Mouse (Mus musculus) forebrain, embryonic 13.5 days (tissue): ENCODE measurements around the gene Rassf3. TPM values are rescaled to one million over a fixed set of nuclear protein-coding genes. Genes with fewer than 3 reads are reported as not detected.
A peak's percentile ranks its signal among the peaks of the same experiment; 100 is the strongest.

Experiments used
- ATAC-seq: fragments of 200-750 bp; cut with Nextera tagmentation; 2 replicates; pipeline ENCODE4 v1.8.0; 2017
- H3K27ac ChIP-seq: fragments of 300-500 bp; sonication (generic); 2 replicates; pipeline ENCODE4 v1.5.1; 2015; ENCODE audit warnings: inconsistent platforms, mild to moderate bottlenecking, moderate library complexity
- H3K27me3 ChIP-seq: fragments of 300-500 bp; sonication (generic); 2 replicates; pipeline ENCODE4 v1.6.1; 2015; ENCODE audit warnings: mild to moderate bottlenecking, inconsistent platforms
- H3K36me3 ChIP-seq: fragments of 300-500 bp; sonication (generic); 2 replicates; pipeline ENCODE4 v1.6.1; 2015; ENCODE audit warnings: mild to moderate bottlenecking, inconsistent platforms; ENCODE audit not compliant: poor library complexity, severe bottlenecking
- H3K4me1 ChIP-seq: fragments of 300-500 bp; sonication (generic); 2 replicates; pipeline ENCODE4 v1.6.1; 2015; ENCODE audit warnings: inconsistent platforms
- H3K4me2 ChIP-seq: fragments of 300-500 bp; sonication (generic); 2 replicates; pipeline ENCODE4 v1.6.1; 2015; ENCODE audit warnings: inconsistent platforms, mild to moderate bottlenecking, moderate library complexity
- H3K4me3 ChIP-seq: fragments of 300-500 bp; sonication (generic); 2 replicates; pipeline ENCODE4 v1.5.1; 2015; ENCODE audit warnings: mild to moderate bottlenecking, inconsistent platforms
- H3K9ac ChIP-seq: fragments of 300-500 bp; sonication (generic); 2 replicates; pipeline ENCODE4 v1.6.1; 2015; ENCODE audit warnings: mild to moderate bottlenecking, inconsistent platforms
- H3K9me3 ChIP-seq: fragments of 300-500 bp; sonication (generic); replicated peaks from 2 replicates; pipeline ENCODE4 v1.6.1; 2016; ENCODE audit warnings: inconsistent platforms
- WGBS: fragments of 180-500 bp; shearing (Covaris S2); methylation state at CpG from one replicate; pipeline ENCODE4 v1.1.7; 2015; 5-methylcytosine and 5-hydroxymethylcytosine counted together
- polyA plus RNA-seq: library from polyadenylated mRNA; unstranded; fragments of >200 nt; fragmentation: Nextera tagmentation; extraction: Ambion mirVana; gene quantifications from 2 replicates; pipeline ENCODE4 v1.2.1, GENCODE M21; 2015

Rassf3 gene
- polyA plus RNA-seq, 1 experiment from 2014 or later, result 3.7 TPM

DNA sequence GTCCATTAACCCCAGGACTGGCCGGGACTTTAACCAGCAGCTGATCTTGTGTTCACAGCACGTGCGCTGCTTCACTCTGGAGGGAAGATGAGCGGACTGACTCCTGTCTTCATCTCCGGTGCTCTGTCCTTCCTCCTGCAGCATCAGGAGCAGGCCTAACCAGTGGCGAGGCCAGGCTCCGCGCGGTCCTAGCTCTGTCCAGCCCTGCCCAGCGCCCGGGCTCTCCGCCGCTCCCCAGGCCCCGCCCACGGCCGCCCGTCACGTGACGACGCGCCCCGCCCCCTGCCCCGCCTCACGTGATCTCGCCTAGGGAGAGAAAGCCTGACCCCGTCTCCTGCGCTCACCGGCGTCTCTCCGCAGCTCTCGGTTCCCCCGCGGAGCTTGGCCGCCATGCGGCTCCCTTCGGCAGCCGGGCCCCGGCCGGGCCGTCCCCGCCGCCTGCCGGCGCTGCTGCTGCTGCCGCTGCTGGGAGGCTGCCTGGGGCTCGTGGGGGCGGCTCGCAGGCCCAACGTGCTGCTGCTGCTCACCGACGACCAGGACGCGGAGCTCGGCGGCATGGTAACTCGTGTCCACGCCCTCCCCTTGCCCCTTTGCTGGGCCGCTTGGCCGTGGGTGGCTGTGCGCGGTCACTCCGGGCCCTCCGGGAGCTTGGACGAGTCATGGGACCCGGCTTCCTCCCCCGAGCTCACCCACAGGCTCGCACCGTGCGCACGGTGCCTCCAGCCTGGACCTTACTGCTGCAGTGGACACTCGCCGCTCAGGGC, 111.2 kb downstream of the Rassf3 start, which contains the start of gene Gns:
TSS of gene Gns (plus strand) at position 290 of the 764 bp plus-strand sequence.
- Histone ChIP-seq H3K27me3 (no peaks in the 10 kb centered on the region), H3K9me3 (no peaks in the 10 kb centered on the region), H3K9ac (peak within 1 kb of the TSS; percentile 93), H3K4me1 (peaks cover 26% of the 10 kb centered on the region), H3K36me3 (peaks cover 7% of the 10 kb centered on the region), H3K27ac (no peak within 1 kb of the TSS), H3K4me3 (peak within 1 kb of the TSS; percentile 94), H3K4me2 (peak within 1 kb of the TSS; percentile 90)
- ATAC-seq, result peak; percentile 97
- under 1% methylated on average over 72 of the region's 72 CpGs for WGBS

DNA sequence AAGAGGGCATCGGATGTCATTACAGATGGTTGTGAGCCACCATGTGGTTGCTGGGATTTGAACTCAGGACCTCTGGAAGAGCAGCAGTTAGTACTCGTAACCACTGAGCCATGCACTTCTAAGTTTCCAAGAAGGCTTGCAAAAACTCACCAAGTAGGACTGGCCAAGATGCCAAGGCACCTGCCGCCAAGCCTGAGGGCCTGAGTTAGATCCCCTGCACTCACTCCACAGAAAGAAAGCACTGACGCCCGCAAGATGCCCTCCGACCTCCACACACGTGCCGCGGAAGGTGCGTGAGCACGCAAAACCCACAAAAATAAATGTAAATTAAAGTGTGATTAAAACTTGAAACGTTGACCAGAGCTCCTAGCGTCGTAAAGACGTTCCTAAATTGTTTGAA, 111.8 kb downstream of the Rassf3 start:
- Histone ChIP-seq H3K4me1 (peaks cover 26% of the 10 kb centered on the region), H3K36me3 (0 out of 2 replicates have a peak, but pooled peaks cover under 1% of the 10 kb centered on the region), H3K9me3 (no peaks in the 10 kb centered on the region), H3K27me3 (no peaks in the 10 kb centered on the region), H3K27ac (no peak overlapping the region), H3K4me3 (peak overlapping the region; percentile 94), H3K9ac (peak overlapping the region; percentile 93; the same call in 1 of the 2 replicates), H3K4me2 (peak overlapping the region; percentile 90)
- 32% methylated on average over 15 of the region's 15 CpGs for WGBS
- peak; percentile 17; the same call in 1 of the 2 replicates for ATAC-seq

DNA sequence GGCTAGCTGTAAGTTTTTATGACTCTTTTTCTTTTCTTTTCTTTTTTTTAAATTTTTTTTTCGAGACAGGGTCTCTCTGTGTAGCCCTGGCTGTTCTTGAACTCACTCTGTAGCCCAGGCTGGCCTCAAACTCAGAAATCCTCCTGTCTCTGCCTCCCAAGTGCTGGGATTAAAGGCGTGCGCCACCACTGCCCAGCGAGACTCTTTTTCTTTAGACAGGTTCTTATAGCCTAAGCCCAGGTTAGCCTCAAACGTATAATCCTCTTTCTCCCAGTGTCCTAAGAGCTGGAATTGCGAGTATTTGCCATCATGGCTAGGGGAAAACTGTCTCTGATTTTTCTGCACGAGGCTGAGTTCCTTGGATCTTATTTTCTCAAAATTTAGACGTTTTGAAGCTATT, 112.9 kb downstream of the Rassf3 start:
- no peak overlapping the region for H3K4me3 ChIP-seq
- H3K4me2 ChIP-seq, result no peak overlapping the region
- no peaks in the 10 kb centered on the region for H3K27me3 ChIP-seq
- ATAC-seq, result no peak
- H3K36me3 ChIP-seq, result no peaks in the 10 kb centered on the region
- no peak overlapping the region for H3K9ac ChIP-seq
- 82% methylated on average over 8 of the region's 8 CpGs for WGBS
- peaks cover 26% of the 10 kb centered on the region for H3K4me1 ChIP-seq
- no peak overlapping the region for H3K27ac ChIP-seq
- H3K9me3 ChIP-seq, result no peaks in the 10 kb centered on the region

DNA sequence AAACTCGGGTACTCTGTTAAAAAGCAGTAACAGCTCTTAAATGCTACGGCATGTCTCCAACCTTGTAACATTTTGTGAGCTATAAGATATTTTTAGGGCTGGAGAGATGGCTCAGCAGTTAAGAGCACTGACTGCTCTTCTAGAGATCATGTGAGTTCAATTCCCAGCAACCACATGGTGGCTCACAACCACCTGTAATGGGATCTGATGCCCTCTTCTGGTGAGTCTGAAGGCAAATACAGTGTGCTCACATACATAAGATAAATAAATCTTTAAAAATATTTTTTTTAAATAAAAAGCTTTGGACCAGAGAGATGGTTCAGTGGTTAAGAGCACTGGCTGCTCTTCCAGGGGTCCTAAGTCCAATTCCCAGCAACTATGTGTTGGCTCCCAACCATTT, 115.8 kb downstream of the Rassf3 start:
- H3K27me3 ChIP-seq, result no peaks in the 10 kb centered on the region
- ATAC-seq, result no peak
- no peak overlapping the region for H3K4me2 ChIP-seq
- no peak overlapping the region for H3K27ac ChIP-seq
- H3K36me3 ChIP-seq, result no peaks in the 10 kb centered on the region
- no peak overlapping the region for H3K9ac ChIP-seq
- WGBS, result 94% methylated on average over 2 of the region's 2 CpGs
- H3K9me3 ChIP-seq, result no peaks in the 10 kb centered on the region
- peaks cover 5% of the 10 kb centered on the region; the same call in 1 of the 2 replicates for H3K4me1 ChIP-seq
- no peak overlapping the region for H3K4me3 ChIP-seq

Other genes starting within 250 kb of the Rassf3 start
- 5.0 and 6.2 TPM in 2 replicates for gene Tbc1d30, start 125.1 kb downstream of the Rassf3 start, polyA plus RNA-seq
- gene Gns, start 111.3 kb downstream of the Rassf3 start, polyA plus RNA-seq, result 25.0 and 30.5 TPM in 2 replicates
- 31.7 and 37.1 TPM in 2 replicates for gene Tbk1, start 110.4 kb upstream of the Rassf3 start, polyA plus RNA-seq
- 37.9 and 38.3 TPM in 2 replicates for gene Xpot, start 150.0 kb upstream of the Rassf3 start, polyA plus RNA-seq
- gene D930020B18Rik, start 165.2 kb upstream of the Rassf3 start, polyA plus RNA-seq, result 0.11 TPM in 1 of 2 replicates, not detected in the other